Mouse (Mus musculus) natural killer cell, adult 2 months (primary cell): ENCODE results near the gene Drc7.

Experiments used
- DNase-seq, 2 experiments: peaks; one replicate each; pipeline ENCODE4 v3.0.0; 2022; ENCODE audit warnings: low spot score in 2 of 2

Drc7 gene

DNA sequence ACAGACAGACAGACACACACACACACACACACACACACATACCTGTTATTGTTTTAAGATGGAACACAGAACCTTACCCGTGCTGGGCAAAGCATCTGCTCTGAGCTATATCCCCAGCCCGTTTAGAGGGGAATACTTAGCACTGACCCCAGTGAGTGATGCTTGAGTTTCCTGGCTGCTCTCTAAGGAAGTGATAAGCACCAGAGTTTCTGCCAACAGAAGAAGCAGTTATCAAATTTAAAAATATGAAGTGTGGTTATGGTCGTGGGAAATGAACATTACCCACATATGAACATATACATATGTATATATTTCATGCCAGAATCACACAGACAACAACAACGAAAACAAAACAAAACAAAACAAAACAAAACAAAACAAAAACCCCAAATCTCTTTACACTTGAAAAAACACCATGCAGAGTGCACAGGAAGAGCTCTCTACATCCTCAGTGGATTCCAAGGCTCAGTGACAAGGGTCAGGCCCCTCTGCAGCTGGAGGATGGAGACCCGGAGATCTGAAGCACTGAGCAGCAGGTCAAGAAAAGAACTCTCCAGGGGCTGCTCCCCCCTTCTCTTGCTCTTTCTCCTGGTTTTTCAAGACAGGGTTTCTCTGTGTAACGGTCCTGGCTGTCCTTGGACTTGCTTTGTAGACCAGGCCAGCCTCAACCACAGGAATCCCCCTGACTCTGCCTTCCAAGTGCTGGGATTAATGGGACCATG is 5.1 kb downstream of the Drc7 start:
- DNase-seq = no peak

DNA sequence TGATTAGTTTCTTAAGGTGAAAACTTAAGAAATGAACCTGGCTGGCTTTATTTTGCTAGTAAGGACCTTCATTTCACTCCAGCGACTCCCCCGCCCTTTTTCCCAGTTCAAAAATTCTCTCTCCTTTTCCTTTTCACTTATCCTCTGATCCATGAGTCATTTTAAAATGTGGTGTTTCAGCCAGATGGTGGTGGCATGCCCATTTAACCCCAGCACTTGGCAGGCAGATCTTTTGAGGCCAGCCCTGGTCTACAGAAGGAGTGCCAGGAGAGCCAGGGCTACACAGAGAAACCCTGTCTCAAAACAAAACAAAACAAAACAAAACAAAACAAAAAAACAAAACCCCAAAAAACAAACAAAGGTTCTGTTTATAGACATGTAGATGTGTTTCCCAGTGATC is 9.6 kb downstream of the Drc7 start:
- DNase-seq = no peak

DNA sequence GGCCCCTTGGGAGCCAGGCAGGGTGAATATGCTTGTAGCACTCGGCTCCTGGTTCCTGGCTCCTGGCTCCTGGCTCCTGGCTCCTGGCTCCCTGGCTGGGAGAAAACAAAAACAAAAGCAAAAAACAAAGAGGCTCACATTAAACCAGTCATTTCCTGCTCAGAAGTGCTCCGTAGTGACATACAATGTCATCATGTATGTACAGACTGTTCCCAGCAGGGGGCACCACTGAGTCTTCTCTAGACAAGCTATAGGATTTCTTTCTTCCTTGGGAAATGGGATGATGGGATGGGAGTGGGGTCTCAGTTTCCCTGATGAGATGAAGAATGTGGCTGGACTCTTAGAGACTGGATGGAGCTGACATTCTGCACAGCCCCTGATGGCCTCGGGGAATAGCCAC is 12.7 kb downstream of the Drc7 start:
- DNase-seq = peak; percentile 68 to 73

DNA sequence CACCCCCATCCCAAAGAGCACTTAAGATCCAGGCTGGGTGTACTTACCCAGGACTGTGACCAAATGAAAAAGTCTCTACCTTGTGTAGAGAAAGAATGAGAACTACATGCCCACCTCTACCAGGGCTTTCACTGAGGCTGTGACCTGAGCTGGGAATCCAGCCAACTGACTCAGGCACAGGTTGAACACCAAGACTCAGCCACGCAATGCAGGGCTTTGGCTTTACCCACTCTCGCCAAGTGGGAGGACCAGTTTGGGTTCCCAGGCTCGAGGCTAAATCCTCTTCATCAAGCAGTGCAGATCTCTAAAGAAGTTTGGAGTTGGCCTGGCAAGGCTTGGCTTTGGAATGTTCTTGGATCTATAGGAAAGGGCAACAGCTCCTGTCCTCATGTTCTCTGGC is 20.6 kb downstream of the Drc7 start:
- no peak for DNase-seq

DNA sequence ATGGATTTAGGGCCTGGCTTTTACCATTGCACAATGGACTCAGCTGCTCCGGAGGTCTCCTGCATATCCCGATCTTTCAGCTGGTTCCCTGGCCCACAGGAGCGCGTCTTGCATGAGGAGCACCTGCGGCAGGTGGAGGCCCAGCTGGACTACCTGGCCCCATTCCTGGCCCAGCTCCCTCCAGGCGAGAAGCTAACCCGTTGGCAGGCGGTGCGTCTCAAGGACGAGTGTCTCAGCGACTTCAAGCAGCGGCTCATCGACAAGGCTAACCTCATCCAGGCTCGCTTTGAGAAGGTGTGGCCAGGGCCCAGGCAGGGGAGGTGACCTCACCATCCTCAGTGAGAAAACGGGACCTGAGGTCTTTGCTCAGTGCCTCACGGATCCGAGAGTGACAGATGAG is 21.2 kb downstream of the Drc7 start:
- no peak for DNase-seq

DNA sequence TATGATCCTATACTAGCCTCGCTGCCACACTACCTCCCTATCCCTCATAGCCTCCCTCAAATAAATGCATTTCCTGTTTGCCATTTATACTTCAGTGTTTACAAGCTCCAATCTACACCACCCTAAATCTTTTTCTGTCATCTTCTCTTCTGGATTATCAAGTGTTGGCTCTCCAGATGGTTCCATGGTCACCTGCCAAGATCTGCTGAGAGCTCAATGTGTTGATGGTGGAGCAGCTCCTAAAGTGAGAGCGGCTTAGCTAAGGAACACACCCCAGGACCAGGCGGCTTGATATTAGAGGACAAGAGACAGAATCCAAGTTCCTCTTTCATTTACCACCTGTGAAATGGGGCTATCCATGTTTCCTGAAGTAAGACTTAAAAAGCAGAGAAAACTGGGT is 23.2 kb downstream of the Drc7 start:
- no peak for DNase-seq

DNA sequence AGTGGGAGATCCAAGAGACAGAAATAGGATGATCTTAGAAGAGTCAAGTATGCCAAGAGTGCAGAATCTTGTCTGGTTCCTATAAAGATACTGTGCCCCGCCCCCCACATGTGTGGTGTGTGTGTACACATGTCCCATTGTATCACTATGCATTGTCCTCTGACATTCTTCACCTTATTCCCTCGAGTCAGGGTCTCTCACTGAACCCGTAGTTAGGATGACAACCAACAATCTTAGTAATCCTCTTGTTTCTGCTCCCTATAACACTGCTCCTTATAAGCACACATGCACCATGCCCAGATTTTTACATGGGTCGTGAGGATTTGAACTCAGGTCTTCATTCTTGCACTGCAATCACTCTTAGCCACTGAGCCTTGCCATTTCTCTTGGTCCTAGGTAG is 24.4 kb downstream of the Drc7 start:
- DNase-seq = no peak

DNA sequence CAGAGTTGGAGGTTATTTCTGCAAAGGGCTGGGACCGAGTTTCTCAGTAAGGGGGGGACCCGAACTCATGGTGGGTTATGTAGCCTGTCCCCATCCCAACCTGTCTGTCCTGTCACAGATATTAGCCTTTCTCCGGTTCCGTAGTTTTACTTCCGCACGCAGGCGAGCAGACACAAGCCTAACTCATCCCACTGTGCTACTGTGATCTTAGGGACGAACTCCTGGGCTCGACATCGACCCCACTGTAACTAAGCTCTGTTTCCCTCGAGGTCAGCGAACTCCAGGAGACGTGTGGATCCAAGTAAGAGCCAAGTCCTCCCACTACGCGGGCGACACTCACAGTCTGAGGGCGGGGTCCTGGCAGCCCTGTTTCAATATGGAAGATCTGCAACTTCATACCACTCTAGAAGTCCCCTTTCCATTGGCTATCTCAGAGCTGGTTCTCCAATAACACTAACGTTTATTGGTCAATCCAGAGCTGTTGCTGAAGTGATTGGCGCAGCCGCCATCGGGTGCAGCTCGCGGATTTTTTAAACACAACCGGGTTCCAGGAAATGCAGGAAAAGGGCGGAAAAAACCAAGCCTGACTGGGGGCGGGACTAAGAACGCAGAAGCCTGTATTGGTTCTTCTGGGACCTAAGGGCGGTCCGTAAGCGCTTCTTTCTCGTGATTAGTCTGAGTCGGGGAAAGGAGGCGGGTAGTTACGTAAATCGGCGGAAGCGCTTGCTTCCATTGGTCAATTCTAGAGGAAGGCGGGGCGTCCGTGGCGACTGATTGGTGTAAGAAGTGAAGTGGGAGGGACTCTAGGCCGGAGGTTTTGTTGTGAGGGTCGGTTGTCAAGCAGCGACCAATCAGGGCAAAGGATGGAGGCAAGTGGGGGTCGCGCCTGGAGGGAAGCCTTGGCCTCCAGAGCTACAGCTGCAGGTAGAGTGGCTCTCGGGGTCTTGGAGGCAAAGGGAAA is 25.8 kb downstream of the Drc7 start, which contains the start of gene Katnb1:
TSS of gene Katnb1 (plus strand) at position 806 of the 961 bp plus-strand sequence.
- DNase-seq = peak; percentile 99

DNA sequence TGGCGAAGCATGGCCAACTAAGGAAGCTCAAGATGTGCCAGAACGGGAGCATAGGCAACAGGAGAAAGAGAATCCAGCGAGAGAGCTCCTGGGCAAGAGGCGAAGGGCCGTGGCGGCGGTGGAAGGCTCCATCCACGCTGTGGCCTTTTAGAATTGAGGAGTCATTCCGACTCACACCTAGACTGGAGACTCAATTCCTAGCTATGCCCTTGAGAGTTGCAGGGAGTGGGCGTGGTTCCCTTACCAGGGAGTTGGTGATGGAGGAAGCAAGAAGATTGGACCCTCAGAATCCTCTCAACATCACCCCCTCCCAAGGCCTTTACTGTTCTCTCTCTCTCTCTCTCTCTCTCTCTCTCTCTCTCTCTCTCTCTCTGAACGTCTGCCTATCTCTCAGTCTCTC is 26.7 kb downstream of the Drc7 start:
- no peak for DNase-seq

DNA sequence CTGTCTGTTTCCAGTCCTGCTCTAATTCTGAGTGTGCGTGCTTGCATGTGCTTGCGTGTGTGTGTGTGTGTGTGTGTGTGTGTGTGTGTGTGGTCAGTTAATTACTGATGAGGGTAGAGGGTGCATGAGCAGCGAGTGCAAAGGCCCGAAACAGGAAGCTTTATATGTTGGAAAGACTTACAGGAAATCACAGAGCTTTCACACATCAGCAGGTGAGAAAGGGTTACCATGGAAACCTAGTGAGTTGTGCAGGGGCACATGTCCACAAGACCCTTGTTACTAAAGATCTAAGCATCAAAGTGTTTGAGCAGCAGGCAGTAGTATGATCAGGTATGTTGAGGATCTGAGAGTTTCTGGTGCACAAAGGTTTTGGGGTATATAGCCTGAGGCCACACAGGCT is 29.4 kb downstream of the Drc7 start:
- peak; percentile 52 to 76 for DNase-seq

DNA sequence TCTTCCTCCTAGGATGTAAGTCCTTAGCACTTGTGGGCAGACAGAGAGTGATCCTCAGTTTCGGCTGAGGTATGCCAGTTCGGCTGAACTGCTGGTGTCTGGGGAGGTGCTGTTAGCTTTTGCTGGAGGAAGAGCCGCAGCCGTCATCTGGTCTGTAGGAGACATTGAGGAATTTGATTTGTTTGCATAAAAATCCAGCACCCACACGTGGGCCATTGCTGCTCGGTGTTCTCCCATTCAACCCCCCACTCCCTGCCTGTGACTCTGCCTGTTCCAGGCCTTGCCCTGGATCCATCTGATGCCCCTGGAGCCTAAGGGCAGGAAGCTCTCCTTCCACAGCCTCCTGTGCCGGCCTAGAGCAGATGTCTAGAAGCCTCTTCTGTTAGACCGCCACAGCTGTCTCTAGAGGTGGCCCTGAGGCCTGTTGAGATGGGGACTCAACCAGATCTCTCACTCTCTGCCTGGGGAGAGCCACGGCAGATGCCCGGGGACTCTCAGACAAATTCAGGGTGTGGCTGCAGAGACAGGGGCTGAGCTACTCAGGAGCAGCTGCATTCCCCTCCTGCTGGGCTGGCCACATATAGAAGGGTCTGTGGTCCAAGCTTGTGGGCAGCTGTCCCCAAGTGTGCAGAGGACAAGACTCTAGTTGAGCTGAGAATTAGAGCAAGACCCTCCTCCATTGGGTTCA is 30.0 kb downstream of the Drc7 start:
- DNase-seq = peak in 1 of 2 experiments; percentile 14

DNA sequence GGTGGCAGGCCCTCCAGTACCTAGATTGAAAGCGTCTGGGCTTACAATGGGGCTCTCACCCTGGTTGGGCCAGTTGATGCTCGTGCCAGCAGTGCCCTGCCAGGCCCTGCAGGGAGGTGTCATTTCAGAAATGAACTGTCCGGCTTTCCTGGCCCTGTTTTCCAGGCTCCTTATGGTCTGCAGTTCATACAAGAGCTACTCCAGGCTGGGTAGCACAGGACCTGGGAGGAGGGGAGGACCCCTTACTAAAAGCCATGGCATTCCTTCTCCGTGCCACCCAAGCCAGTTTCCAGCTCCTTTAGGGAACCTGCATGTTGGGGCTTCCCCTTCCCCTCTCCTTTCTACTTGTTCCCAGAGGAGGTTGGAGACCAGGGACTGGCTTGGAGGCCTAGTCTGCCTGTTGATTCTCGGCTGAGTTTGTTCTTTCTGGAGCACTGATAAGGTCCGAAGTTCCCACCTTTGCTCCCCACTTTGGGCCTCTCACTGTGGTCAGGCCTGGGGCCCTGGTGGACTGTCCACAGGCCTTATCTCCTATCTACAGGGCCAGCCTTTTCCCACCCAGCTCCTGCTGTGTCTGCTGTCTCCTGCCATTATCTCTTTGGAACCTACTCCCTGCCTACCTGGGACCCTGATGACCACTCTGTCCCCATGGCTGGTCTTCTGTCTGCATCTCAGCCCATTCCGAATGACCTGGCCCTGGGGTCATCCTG is 30.7 kb downstream of the Drc7 start:
- no peak for DNase-seq

DNA sequence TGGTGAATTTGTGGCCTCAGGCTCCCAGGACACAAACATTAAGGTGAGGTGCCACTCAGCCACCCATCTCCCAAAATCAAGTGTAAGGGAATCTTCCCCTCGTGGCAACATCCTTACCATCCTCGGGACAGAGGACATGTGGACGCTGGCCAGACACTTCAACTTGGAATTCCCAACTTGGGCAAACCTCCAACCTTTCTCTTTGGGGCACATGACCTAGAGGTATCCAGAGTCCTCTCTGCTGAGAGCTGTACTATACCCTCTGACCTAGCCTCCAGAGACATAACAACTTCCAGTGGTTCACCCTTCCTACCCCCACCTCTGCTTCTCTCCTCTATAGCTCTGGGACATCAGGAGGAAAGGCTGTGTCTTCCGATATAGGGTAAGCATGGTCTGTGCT is 38.7 kb downstream of the Drc7 start:
- no peak for DNase-seq

DNA sequence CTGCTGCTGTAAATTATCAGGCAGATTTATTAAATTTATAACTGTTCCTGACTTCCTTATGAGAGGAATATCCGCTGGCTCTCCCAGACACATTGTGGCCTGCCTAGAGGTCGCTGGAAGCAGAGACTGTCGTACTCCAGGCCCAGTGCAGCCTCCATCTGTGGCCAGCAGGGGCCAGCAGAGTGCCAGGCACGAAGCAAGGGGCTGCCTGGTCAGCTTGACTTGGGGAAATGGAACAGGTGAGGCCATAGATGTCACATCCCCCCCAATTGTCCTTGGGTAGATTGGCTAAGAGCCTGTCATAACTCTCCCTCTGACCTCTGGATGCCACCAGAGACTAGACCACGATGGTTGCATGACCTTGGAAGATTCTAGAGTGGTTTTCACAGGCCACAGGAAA is 44.1 kb downstream of the Drc7 start:
- DNase-seq = peak; percentile 40 to 50

DNA sequence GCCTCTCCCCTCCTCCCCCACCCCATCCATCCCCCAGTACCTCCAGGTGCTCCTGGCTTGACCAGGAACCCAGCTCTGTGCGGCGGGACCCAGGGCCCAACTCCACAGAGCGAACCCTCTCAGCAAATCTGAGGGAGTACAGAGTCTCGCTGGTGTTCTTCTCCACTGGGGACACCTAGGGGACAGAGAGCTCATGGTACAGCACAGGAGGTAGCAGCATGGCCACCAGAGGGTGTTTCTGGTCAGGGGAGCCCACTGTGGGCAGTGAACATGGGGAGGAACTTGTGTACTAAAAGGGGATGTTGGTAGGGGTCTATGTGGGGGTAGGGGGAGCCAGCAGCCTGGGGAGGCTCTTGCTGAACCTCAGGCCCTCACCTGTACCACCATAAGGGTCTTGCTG is 47.1 kb downstream of the Drc7 start:
- no peak for DNase-seq

DNA sequence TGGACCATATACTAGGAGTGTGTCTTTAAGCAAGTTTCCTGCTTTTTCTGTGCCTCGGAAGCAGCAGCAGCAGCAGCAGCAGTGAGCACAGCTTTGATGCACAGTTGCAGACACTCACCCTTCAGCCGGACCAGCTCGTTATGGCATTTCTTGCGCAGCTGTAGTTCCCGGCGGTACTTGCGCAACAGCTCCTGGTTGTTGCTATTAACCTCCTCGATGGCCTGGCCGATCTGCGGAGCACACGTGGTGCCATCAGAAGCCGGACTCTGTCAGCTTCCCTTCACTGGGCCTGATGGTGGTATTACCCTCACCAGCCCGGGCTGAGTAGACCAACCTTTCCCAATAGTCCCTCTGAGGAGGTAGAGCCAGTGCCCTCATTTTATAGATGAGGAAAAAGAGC is 52.4 kb downstream of the Drc7 start:
- no peak for DNase-seq

DNA sequence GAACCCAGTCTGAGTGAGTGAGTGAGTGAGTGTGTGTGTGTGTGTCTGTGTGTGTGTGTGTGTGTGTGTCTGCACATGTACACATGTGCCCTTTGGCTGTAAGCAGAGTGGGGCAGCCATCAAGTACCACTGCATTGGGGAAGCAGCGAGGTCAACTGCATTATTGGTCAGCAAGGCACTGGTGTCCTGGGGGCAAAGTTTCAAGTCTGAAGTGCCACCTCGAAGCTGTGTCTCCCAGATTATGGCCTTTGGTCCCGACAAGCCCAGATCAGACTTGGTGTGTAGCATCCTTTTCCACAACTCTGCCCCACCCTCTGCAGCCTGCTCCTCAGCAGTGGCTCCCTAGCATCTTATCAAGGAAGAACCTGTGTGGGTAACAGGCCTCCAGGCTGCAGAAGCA is 57.7 kb downstream of the Drc7 start:
- no peak for DNase-seq

DNA sequence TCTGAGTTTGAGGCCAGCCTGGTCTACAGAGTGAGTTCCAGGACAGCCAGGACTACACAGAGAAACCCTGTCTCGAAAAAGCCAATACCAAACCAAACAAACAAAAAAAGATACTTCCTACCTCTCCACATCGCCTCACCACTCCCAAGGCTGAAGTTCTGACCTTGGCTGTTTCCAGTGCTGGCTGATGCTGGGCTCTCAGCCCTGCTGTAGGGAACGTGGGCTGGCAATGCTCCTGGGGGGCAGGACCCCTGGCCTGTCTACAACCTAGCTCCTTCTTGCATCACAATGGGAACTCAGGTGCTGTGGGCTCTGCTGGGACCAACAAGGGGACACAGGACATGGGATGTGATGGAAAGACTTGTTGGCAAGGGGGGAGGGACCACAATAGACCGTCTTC is 58.2 kb downstream of the Drc7 start:
- no peak for DNase-seq

DNA sequence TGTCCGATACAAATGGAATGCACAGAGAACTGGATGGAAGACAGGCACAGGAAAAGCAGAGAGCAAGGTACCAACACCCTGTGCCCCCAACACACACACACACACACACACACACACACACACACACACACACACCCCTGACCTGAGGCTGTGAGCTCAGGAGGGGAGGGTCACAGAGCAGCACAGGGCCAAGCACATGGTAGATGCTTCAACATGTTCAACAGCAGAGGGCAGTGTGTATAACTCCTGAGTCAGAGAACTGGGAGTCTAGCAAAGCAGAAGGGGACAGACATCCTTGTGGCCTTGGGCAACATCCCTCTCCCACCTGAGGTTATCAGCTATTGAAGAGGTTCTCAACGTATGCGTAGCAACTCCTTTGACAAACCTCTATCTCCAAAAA is 58.8 kb downstream of the Drc7 start:
- no peak for DNase-seq

DNA sequence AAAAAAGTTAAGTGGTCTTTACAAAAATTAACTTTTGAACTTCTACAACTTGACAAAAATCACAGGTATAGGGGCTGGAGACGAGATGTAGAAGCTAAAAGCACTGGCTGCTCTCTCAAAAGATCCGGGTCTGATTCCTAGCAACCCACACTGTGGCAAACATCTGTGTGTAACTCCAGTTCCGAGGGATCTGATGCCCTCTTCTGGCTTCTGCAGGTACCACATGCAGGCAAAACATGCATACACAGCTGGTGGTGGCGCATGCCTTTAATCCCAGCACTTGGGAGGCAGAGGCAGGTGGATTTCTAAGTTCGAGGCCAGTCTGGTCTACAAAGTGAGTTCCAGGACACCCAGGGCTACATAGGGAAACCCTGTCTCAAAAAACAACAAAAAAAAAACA is 68.6 kb downstream of the Drc7 start:
- no peak for DNase-seq

DNA sequence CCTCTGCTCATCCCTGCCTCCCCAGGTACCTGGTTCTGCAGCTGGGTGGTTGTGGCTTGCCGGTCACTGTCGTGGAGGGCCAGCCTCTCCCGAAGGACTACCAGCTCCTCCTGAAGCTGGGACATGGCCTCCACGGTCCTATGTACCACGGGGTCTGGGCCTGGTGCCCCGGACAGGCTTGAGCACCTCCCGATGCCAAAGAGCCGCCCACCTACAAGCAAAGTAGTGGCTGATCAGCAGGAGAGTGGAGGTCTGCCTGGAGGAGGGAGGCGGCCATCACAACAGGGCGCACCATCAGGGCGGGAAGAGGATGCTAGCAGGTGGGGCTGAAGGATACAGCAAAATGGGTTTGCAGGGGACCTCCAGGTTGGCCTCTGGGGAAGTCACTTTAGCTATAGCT is 71.6 kb downstream of the Drc7 start:
- no peak for DNase-seq

DNA sequence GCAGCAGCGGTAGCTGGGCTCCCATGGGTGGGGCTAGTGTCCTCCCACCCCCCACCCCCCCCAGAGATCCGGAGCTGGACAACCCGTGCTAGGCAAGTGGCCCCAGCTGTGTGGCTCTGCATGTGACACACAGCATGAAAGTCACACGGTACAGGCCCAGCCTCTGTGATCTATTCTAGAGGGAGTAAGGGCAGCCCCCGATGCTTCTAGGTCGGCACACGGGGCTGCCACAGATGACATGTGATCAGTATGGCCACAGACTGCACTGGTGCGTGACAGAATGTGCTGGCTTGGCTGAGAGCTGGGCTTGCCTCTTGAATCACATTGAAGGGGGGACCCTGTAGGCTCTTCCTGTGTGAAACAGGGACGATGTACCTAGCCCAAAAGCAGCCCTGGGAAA is 72.8 kb downstream of the Drc7 start:
- DNase-seq = peak in 1 of 2 experiments; percentile 45
